Mouse (Mus musculus) bone marrow, adult 2 months (tissue): ENCODE measurements around the gene Exoc3l2.

Experiments
- CTCF ChIP-seq: fragments of 200-500 bp; IDR thresholded peaks from 2 replicates; pipeline ENCODE4 v1.5.1; 2011; ENCODE audit warnings: low read length, control low read depth; ENCODE audit not compliant: control insufficient read depth, insufficient read depth
- POLR2A ChIP-seq: fragments of 200-500 bp; IDR thresholded peaks from 2 replicates; pipeline ENCODE4 v1.6.1; 2011; ENCODE audit warnings: low read depth, mild to moderate bottlenecking, control low read depth, low read length, borderline replicate concordance; ENCODE audit not compliant: control insufficient read depth

DNA sequence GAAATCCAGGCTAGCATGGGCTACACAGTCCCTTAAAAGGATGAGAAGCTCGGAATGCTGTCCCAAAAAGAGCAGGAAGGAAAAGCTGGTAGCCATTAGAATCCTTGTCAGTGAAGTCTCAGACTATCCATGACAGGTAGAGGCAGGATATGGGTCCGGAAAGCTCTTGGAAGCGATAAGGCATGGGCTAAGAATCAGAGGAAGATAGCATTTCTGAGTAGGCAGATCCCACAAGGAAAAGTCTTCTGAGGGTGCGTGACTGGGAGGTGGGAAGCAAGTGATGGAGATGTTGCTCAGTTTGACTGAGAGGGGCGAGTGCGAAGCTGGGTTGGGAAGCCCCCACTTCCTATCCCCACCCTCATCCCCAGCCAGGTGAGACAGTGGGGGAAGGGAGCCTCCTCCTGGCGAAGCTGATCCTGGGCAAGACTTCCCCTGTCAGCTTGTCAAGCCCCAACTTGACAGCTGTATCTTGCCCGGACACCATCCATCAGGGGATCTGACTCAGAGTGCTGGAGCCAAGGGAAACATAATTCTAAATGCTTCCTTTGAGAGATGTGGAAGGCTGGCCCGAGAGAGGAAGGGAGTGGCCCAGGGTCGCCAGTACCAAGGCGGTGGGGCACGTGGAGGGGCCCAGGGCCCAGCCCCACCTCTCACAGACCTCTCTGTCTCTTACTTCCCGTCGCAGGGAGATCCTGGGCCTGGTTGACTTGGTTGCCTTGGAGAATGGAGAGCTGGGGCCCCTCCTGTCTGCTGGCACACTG lies 14.7 kb downstream of the Exoc3l2 start:
- no peak for TF ChIP-seq CTCF
- no peak for TF ChIP-seq POLR2A
